Mouse (Mus musculus): ENCODE measurements around the gene Carm1. TPM values are rescaled to one million over a fixed set of nuclear protein-coding genes. Genes with fewer than 3 reads are reported as not detected.

Gene Carm1
- total and polyA plus RNA-seq, 2 experiments from 2014 or later: 27.3 to 97.4 TPM

DNA sequence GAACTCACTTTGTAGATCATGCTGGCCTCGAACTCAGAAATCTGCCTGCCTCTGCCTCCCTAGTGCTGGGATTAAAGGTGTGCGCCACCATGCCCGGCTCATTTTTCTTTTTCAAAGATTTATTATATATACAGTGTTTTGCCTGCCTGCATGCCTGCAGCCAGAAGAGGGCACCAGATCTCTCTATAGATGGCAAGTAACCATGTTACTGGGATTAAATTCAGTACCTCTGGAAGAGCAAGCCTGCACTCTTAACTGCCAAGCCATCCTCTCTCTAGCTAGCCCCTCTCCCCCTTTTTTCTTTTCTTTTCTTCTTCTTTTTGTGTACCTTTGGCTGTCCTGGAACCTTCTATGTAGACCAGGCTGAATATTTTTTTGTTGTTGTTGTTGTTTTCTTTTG lies 84.0 kb downstream of the Carm1 start:
- Histone ChIP-seq H3K27me3 (ENCODE audit: insufficient read depth, low read length) (no peaks in the 10 kb centered on the region), H3K4me2 (ENCODE audit: low read depth, low read length, poor library complexity, severe bottlenecking) (no peak overlapping the region), H3K27ac (ENCODE audit: low read depth, low read length) (no peak overlapping the region), H3K36me3 (ENCODE audit: insufficient read depth, low read length) (peaks cover 29% of the 10 kb centered on the region), H3K4me3 (ENCODE audit: low read depth, low read length) (no peak overlapping the region), H3K4me1 (ENCODE audit: insufficient read depth, low read length) (no peaks in the 10 kb centered on the region), H3K9ac (replicated peaks; ENCODE audit: low read length, poor library complexity, severe bottlenecking) (no peak overlapping the region), H3K9me3 (ENCODE audit: low read length) (no peaks in the 10 kb centered on the region)
- WGBS: 75% methylated on average over 3 of the region's 3 CpGs
- no peak for ATAC-seq (ENCODE audit: low FRiP score)
- peak; percentile 69 for TF ChIP-seq CTCF (IDR thresholded peaks at IDR 0.05)
- peak; percentile 28 for DNase-seq (ENCODE audit: low spot score)

DNA sequence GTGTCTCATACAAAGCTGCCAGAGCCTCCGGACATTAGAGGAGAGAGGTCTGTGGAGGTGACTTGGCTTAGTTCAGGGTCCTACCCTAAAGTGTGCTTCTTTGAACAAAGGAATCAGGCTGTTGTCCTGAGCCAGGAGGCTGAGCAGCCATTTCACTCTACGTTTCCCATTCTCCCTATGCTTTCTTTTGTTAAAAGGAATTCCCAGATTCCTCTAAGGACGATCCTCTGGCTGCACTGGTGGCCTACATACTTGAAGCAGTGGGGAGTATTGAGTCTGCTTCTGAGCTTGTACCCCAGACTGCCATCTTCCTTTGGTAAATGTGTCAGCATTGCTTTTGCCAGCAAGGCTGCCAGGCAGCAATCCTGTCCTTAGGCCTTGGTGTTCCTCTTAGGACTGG lies 86.4 kb downstream of the Carm1 start:
- no peaks in the 10 kb centered on the region for H3K9me3 ChIP-seq (ENCODE audit: low read length)
- ATAC-seq (ENCODE audit: low FRiP score) (no peak), DNase-seq (ENCODE audit: low spot score) (no peak)
- peaks cover 53% of the 10 kb centered on the region for H3K36me3 ChIP-seq (ENCODE audit: insufficient read depth, low read length)
- H3K4me3 ChIP-seq (ENCODE audit: low read depth, low read length): no peak overlapping the region
- no peaks in the 10 kb centered on the region for H3K27me3 ChIP-seq (ENCODE audit: insufficient read depth, low read length)
- no peak overlapping the region for H3K27ac ChIP-seq (ENCODE audit: low read depth, low read length)
- H3K4me2 ChIP-seq (ENCODE audit: low read depth, low read length, poor library complexity, severe bottlenecking): no peak overlapping the region
- TF ChIP-seq CTCF (IDR thresholded peaks at IDR 0.05): no peak
- 63% methylated on average over 3 of the region's 3 CpGs for WGBS
- H3K4me1 ChIP-seq (ENCODE audit: insufficient read depth, low read length): no peaks in the 10 kb centered on the region
- 0 out of 2 replicates have a peak overlapping the region, but pooled peaks have one; percentile 13 for H3K9ac ChIP-seq (replicated peaks; ENCODE audit: low read length, poor library complexity, severe bottlenecking)

DNA sequence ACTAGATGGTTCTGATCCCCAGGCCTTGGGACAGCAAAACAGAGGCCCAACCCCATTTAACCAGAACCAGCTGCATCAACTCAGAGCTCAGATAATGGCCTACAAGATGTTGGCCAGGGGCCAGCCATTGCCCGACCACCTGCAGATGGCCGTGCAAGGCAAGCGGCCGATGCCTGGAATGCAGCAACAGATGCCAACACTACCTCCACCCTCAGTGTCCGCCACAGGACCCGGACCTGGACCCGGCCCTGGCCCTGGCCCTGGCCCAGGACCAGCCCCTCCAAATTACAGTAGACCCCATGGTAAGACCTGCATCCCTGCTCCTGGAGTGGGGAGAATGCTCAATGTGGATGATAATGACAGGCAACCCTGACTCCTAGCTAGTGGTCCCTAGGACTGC lies 88.9 kb downstream of the Carm1 start:
- no peaks in the 10 kb centered on the region for H3K9me3 ChIP-seq (ENCODE audit: low read length)
- no peak overlapping the region for H3K4me2 ChIP-seq (ENCODE audit: low read depth, low read length, poor library complexity, severe bottlenecking)
- TF ChIP-seq CTCF (IDR thresholded peaks at IDR 0.05): no peak
- 75% methylated on average over 7 of the region's 7 CpGs for WGBS
- H3K4me1 ChIP-seq (ENCODE audit: insufficient read depth, low read length): no peaks in the 10 kb centered on the region
- DNase-seq (ENCODE audit: low spot score) (peak; percentile 34), ATAC-seq (ENCODE audit: low FRiP score) (no peak)
- H3K27me3 ChIP-seq (ENCODE audit: insufficient read depth, low read length): no peaks in the 10 kb centered on the region
- no peak overlapping the region for H3K4me3 ChIP-seq (ENCODE audit: low read depth, low read length)
- no peak overlapping the region for H3K9ac ChIP-seq (replicated peaks; ENCODE audit: low read length, poor library complexity, severe bottlenecking)
- H3K36me3 ChIP-seq (ENCODE audit: insufficient read depth, low read length): peaks cover 75% of the 10 kb centered on the region
- H3K27ac ChIP-seq (ENCODE audit: low read depth, low read length): no peak overlapping the region

DNA sequence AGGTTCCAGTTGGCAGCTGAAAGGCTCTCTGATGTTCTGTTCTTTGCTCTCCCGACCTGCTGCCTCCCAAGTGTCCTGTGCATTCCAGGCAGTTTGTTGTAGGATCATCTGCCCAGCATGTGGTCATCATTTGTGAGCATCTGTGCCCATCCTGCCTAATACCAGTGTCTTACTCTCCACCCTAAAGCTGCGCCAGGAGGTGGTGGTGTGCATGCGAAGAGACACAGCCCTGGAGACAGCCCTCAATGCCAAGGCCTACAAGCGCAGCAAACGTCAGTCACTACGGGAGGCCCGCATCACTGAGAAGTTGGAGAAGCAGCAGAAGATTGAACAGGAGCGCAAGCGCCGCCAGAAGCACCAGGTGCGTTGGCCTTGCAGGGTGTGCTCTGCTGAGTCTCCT lies 92.3 kb downstream of the Carm1 start:
- Histone ChIP-seq H3K36me3 (ENCODE audit: insufficient read depth, low read length) (peaks cover 88% of the 10 kb centered on the region), H3K4me3 (ENCODE audit: low read depth, low read length) (no peak overlapping the region), H3K4me1 (ENCODE audit: insufficient read depth, low read length) (no peaks in the 10 kb centered on the region), H3K9ac (replicated peaks; ENCODE audit: low read length, poor library complexity, severe bottlenecking) (no peak overlapping the region), H3K4me2 (ENCODE audit: low read depth, low read length, poor library complexity, severe bottlenecking) (no peak overlapping the region), H3K27me3 (ENCODE audit: insufficient read depth, low read length) (no peaks in the 10 kb centered on the region), H3K9me3 (ENCODE audit: low read length) (no peaks in the 10 kb centered on the region), H3K27ac (ENCODE audit: low read depth, low read length) (no peak overlapping the region)
- WGBS: 93% methylated on average over 11 of the region's 11 CpGs
- no peak for DNase-seq (ENCODE audit: low spot score)
- no peak for TF ChIP-seq CTCF (IDR thresholded peaks at IDR 0.05)
- no peak for ATAC-seq (ENCODE audit: low FRiP score)

MicroRNAs within 50 kb of the gene (microRNA counts, 519-probe panel; counts per million panel counts)
- microRNA mmu-miR-1946b: 528 counts per million, percentile 58 among the panel's probes with 10 or more counts

Small RNA genes within 50 kb of the gene (microRNA-seq; reads per million reads assigned to microRNA genes)
- gene Mir1946b (ENCODE audit: borderline number of aligned reads): not detected

Other genes starting within 250 kb of the Carm1 start
- gene Ap1m2, start 234.6 kb upstream of the Carm1 start, total RNA-seq (2014; rRNA removed): 3.9 and 4.7 TPM in 2 replicates
- gene Ap1m2, start 234.6 kb upstream of the Carm1 start, polyA plus RNA-seq (2015; fragmentation: Nextera tagmentation; extraction: Ambion mirVana): 3.1 TPM in 2 replicates
- 58.5 and 70.7 TPM in 2 replicates for gene Slc44a2, start 226.2 kb upstream of the Carm1 start, total RNA-seq (2014; rRNA removed)
- 47.1 and 52.0 TPM in 2 replicates for gene Slc44a2, start 226.2 kb upstream of the Carm1 start, polyA plus RNA-seq (2015; fragmentation: Nextera tagmentation; extraction: Ambion mirVana)
- 105 and 114 TPM in 2 replicates for gene Ilf3, start 179.0 kb upstream of the Carm1 start, total RNA-seq (2014; rRNA removed)
- 198 and 201 TPM in 2 replicates for gene Ilf3, start 179.0 kb upstream of the Carm1 start, polyA plus RNA-seq (2015; fragmentation: Nextera tagmentation; extraction: Ambion mirVana)
- gene Qtrt1, start 135.1 kb upstream of the Carm1 start, total RNA-seq (2014; rRNA removed): 37.3 and 41.0 TPM in 2 replicates
- 42.0 and 42.7 TPM in 2 replicates for gene Qtrt1, start 135.1 kb upstream of the Carm1 start, polyA plus RNA-seq (2015; fragmentation: Nextera tagmentation; extraction: Ambion mirVana)
- gene Dnm2, start 122.0 kb upstream of the Carm1 start, total RNA-seq (2014; rRNA removed): 67.8 and 69.2 TPM in 2 replicates
- gene Dnm2, start 122.0 kb upstream of the Carm1 start, polyA plus RNA-seq (2015; fragmentation: Nextera tagmentation; extraction: Ambion mirVana): 52.8 and 59.2 TPM in 2 replicates
- gene Tmed1, start 36.6 kb upstream of the Carm1 start, total RNA-seq (2014; rRNA removed): 42.5 and 46.0 TPM in 2 replicates
- gene Tmed1, start 36.6 kb upstream of the Carm1 start, polyA plus RNA-seq (2015; fragmentation: Nextera tagmentation; extraction: Ambion mirVana): 51.1 and 64.7 TPM in 2 replicates
- 1.4 and 1.7 TPM in 2 replicates for gene AB124611, start 20.7 kb upstream of the Carm1 start, total RNA-seq (2014; rRNA removed)
- 0.68 and 0.98 TPM in 2 replicates for gene AB124611, start 20.7 kb upstream of the Carm1 start, polyA plus RNA-seq (2015; fragmentation: Nextera tagmentation; extraction: Ambion mirVana)
- gene Timm29, start 45.8 kb downstream of the Carm1 start, total RNA-seq (2014; rRNA removed): 74.6 and 85.9 TPM in 2 replicates
- gene Timm29, start 45.8 kb downstream of the Carm1 start, polyA plus RNA-seq (2015; fragmentation: Nextera tagmentation; extraction: Ambion mirVana): 61.8 and 62.1 TPM in 2 replicates
- gene Yipf2, start 45.9 kb downstream of the Carm1 start, total RNA-seq (2014; rRNA removed): 19.1 and 21.7 TPM in 2 replicates
- gene Yipf2, start 45.9 kb downstream of the Carm1 start, polyA plus RNA-seq (2015; fragmentation: Nextera tagmentation; extraction: Ambion mirVana): 17.0 and 19.5 TPM in 2 replicates
- 173 and 195 TPM in 2 replicates for gene Smarca4, start 69.3 kb downstream of the Carm1 start, total RNA-seq (2014; rRNA removed)
- 80.8 and 84.9 TPM in 2 replicates for gene Smarca4, start 69.3 kb downstream of the Carm1 start, polyA plus RNA-seq (2015; fragmentation: Nextera tagmentation; extraction: Ambion mirVana)
- gene Ldlr, start 176.6 kb downstream of the Carm1 start, total RNA-seq (2014; rRNA removed): 16.7 and 27.7 TPM in 2 replicates
- gene Ldlr, start 176.6 kb downstream of the Carm1 start, polyA plus RNA-seq (2015; fragmentation: Nextera tagmentation; extraction: Ambion mirVana): 9.6 and 10.3 TPM in 2 replicates
- gene Spc24, start 213.4 kb downstream of the Carm1 start, total RNA-seq (2014; rRNA removed): 5.5 and 6.6 TPM in 2 replicates
- 6.3 and 8.2 TPM in 2 replicates for gene Spc24, start 213.4 kb downstream of the Carm1 start, polyA plus RNA-seq (2015; fragmentation: Nextera tagmentation; extraction: Ambion mirVana)

All from midbrain, postnatal 0 days (tissue).